Mouse (Mus musculus) heart, postnatal 10 days (tissue): Measurements from ENCODE around the gene Rrp36. TPM values are rescaled to one million over a fixed set of nuclear protein-coding genes. Genes with fewer than 3 reads are reported as not detected.

Source experiments
- DNase-seq, 2 experiments: peaks; one replicate each; pipeline ENCODE4 v3.0.0; 2021
- intact Hi-C: fragments of 180-260 bp; cut with DNase I; formaldehyde crosslinking; loops from one replicate; pipeline ENCODE4 v1.15.1; 2025
- total RNA-seq, 2 experiments: library from RNA; stranded (reverse); gene quantifications; 2 replicates each; pipeline ENCODE4 v1.2.3; 2021

Gene Rrp36
- total RNA-seq, 2 experiments from 2014 or later: 12.9 to 19.0 TPM

DNA sequence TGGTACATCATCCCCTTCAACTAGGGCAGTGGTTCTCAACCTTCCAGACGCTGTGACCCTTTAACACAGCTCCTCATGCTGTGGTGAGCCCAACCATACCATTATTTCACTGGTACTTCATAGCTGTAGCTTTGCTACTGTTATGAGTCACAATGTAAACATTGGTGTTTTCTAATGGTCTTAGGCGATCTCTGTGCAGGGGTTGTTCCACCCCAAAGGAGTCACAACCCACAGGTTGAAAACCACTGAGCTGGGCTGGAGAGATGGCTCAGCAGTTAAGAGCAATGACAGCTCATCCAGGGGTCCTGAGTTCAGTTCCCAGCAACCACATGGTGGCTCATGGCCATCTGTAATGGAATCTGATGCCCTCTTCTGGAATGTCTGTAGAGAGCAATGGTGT lies 17.2 kb upstream of the Rrp36 start:
- DNase-seq: no peak
- intact Hi-C loops: no loop called here

DNA sequence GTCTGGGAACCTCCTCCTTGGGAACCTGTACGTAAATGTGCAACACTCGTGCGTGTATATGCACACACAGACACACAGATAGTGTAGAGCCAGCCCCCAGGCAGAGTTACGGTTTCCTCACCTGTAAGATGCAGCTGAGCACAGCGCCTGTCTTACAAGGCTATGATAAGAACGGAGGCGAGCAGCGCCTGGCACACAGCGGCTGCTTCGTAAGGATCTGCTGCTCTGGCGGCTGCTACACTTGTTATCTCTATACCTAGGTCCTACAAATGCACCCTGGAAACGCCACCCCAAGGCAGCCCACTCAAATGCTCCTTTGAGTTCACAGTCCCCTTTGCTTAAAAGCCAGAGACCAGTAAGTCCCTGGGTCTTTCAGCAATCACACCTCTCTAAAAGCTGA lies 16.5 kb upstream of the Rrp36 start:
- DNase-seq: no peak
- intact Hi-C loops: no loop called here

DNA sequence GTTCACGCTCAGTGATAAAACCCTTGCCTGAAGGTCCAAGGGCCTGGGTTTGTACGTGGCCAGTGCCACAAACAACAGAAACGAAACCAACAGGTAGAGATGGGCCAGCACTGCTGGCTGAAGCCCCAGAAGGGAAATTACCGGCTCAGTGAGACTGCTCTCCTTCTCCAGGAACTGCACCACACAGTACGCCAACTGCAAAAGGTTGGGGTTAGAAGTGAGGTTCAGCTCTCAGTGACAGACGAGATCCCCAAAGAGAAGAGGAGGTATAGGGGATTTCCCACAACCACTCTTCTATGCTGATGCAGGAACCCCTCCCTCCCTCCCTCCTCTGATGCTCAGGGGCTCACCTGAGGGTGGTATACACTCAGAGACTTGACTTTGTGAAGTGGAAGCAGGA lies 11.8 kb upstream of the Rrp36 start:
- DNase-seq: no peak
- intact Hi-C loops: no loop called here

DNA sequence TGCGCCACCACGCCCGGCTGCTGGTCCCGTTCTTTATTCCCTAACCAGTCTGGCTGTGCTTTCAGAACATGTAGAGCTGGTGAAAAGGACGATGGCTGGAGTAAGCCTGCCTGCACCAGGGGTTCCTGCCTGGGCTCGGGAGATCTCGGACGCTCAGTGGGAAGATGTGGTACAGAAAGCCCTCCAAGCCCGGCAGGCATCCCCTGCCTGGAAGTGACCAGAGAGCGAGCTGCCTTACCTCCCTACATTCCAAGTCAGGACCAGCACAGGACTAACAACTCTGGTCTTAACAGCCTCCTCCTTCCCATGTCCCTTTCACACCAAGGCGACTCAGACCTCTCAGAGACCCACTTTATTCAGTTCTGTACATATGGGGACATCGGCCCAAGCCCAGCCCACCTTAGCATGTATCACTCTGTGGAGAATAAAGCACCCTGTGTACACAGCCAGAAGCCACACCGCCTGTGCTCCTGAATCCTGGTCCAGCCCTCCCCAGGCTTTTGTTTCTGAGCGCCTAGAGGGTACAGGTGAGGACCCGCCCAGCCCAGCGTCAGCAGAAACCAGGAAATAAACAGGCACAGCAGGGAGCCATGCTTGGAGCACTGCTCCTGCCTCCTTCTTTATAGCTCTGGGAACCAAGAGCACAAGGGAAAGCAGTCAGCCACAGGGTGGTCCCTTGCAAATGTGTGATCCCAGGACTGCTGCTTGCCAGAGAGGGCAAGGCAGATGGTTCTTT lies 8.7 kb upstream of the Rrp36 start:
- intact Hi-C loops: no loop called here
- no peak for DNase-seq

DNA sequence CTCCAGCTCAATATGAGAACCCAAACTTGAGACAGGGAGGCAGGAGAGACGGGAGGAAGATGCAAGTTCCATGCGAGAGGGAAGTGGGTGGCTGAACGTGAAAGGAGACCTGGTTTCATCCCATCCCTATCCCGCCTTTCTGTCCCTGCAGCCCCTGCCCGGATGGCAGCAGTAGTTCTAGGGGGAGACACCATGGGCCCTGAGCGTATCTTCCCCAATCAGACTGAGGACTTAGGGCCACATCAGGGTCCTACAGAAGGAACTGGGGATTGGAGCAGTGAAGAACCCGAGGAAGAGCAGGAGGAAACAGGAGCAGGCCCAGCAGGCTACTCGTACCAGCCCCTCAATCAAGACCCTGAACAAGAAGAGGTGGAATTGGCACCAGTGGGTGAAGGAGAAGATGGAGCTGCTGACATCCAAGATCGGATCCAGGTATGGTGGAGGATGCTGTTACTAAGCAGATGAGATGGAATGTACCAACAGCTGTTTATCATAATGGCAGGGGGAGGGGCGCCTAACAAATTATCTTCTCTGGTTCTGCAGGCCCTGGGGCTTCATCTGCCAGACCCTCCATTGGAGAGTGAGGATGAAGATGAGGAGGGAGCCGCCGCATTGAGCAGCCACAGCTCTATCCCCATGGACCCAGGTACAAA lies 7.4 kb upstream of the Rrp36 start:
- intact Hi-C loops: loop anchor here (1.0 kb wide), 1 partner anchor 22 kb away; no protein-coding TSS in a partner anchor
- DNase-seq: peak in 1 of 2 experiments; percentile 40

DNA sequence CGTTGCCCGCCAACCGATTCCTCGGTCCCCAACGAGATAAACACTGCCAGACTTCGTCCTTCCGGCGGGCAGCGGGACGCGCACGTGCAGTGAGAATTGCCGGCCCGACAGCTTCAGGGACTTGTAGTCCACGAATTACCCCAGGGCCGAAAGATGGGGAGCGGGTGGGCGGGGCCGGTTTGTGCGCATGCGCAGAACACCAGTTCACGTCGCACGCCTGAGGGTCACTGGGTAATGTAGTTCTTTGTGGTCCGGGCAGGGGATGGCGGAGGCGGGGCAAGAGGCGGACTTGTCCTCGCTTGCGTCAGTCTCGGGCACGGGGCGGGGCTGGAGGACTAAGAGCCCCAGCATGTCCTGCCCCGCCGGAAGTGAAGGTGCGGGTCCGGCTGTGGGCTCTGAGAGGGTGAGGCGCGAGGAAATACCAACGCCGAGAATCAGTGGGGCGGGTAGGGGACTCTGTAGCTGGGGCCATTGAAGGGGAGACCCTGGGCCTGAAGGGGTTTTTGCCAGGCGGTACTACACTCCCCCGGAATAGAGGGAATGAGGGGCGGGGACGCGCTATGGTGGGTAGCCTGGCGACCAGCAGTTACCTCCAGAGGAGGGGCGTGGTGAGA lies 6.7 kb upstream of the Rrp36 start, which contains the start of gene Klhdc3:
Klhdc3 (minus strand) TSS at position 155 of the 614 bp plus-strand sequence.
- peak; percentile 97 for DNase-seq
- intact Hi-C loops: loop anchor here (1.0 kb wide), 1 partner anchor 22 kb away; no protein-coding TSS in a partner anchor

DNA sequence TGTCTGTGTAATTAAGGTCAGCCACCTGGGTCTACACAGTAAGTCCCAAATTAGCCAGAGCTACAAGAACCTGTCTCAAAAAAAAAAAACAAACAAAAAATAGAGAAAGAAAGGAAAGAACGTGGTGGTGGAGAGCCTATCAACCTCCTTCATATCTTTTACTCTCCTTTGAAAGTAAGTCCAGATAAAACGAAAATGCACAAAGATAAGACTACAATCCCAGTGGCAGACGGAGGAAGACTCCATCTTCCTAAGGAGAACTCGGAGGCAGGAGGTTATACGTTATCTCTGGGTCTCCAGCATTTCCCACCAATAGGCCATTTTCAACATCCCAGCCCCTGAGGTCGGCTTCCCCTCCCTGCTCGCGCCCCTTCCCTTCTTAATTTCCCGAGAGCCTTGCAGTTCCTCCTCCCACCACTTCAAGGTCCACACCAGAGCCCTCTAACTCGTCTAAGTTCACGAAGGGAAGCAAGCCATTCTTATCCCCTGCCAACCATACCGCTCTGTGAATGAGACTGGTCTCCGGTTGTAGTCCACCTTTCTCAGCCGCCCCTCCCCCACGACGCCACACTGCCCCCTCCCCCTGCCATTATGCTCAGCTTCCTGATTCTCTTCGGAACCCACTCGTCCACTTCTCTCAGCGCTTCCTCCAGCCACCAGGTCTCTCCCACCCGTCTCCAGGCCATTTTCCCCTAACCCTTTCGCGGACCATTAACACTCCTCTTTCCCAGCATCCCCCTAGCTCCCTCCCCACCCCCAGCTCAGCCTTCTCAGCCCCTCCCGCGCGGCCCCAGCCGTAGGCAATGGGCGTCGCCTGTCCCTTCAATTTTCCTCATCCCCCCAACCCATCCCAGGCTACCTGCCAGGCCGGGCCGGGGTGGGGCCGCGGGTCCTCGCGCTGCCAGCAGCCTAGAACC lies 5.9 kb upstream of the Rrp36 start:
- peak; percentile 67 to 68 for DNase-seq
- intact Hi-C loops: no loop called here

DNA sequence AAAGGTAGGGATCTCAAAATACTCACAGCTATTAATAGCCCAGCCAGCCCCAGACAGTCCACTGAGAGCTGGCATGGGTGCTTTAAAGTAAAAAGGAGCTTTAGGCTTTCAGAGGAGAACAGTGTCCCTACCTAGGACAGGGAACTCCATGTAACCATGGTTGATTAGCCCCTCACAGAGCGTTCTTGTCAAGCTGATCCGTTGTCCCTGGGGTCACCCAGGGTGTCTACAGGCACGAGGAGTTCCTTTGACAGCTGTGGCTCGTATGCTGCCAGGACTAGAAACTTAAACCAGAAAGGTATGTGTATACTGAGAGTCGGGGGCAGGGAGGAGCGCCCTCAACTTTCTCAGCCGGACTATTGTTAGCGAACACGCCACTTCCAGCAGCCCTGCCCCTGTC lies 4.8 kb upstream of the Rrp36 start:
- peak; percentile 52 to 60 for DNase-seq
- intact Hi-C loops: no loop called here

DNA sequence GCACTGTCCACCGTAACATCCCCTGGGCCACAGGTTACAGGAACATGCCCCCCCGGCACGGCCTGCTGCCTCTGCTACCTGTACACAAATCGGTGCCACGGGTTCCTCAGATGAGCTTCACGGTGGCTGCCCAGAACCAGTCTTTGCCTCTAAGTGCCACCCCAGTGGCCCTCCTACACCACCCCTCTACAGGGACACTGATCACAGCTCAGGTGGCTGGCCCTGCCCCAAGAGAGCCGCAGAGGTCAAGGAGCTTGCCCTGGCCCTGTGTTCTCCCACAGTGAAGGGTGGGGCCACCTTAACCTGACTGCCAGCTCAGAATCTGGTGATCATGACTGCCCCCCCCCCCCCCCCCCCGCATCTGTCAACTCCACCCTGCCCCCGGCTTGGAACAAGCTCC lies 4.3 kb upstream of the Rrp36 start, which contains the start of gene Mea1:
Mea1 (plus strand) TSS at position 378 of the 400 bp plus-strand sequence.
- intact Hi-C loops: no loop called here
- DNase-seq: peak; percentile 45 to 71

DNA sequence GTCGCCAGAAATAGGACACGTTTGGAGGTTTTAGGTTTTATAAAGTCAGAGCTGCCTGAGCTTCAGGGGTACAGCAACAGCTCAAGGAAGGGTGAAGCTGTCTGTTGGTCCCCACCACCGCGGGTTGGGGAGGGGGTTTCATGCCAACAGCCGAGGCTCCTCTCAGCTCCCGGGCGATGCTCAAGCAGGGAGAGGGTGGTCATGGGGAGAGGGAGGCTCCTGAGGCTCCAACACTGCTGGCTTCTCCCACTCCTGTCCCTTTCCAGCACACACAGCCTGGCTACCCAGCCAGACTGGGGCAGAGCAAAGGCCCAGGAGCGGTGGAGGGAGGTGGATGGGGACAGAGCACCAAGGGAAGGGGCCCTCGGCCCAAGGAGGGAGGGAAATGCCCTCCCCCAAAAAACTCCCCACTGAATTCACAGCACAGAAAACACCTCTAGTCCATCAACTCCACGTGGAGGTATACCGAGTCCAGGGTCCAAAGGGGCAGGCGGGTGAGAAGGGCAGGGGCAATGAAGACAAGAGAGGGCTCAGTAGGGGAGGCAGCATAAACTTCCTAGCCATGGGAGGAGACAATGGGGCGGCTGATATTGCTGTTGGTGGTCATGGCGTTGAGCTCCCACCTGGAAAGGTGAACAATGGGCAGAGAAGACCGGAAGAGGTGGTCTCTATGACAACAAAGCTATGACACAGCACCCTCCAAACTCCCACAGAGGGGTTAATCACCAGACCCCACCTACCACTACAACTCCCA lies 555 bp upstream of the Rrp36 start:
- intact Hi-C loops: loop anchor here (1.0 to 2.0 kb wide), 2 partner anchors 24 to 40 kb away; partner anchors contain the start of gene Cul7
- DNase-seq: no peak

DNA sequence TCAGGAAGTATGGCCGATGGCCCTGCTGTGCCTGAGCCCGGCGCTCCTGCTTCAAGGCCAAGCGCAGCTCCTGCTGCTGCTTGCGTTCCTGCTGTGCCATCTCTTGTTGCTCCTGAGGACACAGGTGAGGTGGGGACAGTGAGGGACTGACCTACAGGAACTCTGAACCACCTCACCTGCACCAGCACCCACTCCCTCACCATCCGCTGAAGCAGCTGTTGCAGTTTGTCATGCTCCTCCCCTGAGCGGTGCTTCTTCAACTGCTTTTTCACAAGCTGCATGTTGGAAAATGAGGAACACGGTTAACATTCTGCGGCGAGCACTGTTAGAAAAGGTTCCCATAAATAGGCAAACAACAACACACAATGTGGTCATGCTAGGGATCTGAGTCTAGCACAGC lies 4.2 kb downstream of the Rrp36 start:
- no peak for DNase-seq
- intact Hi-C loops: no loop called here

DNA sequence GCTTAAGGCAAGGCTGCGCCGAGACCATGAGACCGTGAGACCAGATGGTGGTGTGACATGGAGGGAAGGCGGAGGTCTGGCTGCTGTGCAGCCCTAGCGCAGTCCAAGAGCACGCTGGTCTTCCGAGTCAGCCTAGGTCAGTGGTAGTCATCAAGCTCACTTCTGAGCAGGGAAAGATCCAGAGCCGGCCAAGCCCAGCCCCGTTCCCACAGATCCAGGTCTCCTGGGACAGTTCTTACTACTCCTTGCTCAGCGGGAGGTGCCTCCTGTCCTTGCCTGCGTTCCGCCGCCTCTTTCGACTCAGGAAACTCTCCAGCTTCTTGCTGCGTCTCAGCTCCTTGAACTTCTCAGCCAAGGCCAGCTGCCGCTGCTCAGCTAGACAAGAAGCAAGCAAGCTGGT lies 6.4 kb downstream of the Rrp36 start:
- DNase-seq: peak in 1 of 2 experiments; percentile 47
- intact Hi-C loops: no loop called here

DNA sequence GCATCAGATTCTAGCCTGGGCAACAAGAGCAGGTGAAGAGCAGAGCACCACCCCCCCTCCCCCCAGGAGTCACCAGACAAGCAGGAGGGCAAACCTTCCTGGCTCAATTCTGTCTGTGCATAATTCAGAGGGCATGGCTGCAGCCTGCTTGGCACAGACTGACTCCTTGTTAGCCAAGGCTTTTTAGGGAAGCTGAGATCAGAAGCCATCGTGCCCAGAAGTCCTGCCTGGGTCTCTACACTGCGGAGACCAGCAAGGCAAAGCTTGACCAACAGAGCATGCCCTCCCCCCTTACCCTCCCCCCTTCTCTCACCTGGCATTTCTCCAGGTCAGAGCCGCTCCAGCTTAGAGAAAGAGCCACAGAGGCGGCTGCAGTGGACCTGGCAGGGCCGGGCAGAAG lies 11.4 kb downstream of the Rrp36 start:
- intact Hi-C loops: no loop called here
- peak; percentile 71 to 80 for DNase-seq

DNA sequence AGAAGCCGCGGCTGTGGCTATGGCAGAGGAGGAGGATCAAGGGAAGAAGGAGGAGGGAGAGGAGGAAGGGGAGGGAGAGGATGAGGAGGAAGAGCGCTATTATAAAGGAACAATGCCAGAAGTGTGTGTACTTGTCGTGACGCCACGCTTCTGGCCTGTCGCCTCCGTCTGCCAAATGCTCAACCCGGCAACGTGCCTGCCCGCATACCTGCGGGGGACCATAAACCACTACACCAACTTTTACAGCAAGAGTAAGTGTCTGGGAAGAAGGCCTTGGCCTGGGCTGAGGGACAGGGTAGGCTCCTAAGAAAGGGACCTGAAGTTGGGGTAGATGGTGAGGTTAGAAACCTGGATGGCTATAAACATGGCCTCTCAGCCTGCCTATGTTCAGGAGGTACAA lies 12.2 kb downstream of the Rrp36 start:
- intact Hi-C loops: no loop called here
- DNase-seq: no peak

DNA sequence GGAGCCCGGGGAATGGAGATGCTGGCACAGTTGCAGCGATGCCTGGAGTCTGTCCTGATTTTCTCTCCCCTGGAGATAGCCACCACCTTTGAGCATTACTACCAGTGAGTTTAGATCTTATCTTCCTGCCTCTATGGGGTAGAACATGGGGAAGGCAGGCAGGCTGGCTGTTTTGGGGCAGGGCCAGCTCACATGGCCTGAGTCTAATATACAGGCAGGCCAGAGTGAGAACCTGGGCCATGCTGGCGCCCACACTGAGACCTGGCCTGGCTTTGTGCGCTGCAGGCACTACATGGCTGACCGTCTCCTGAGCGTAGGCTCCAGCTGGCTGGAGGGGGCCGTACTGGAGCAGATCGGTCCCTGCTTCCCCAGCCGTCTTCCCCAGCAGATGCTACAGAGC lies 12.8 kb downstream of the Rrp36 start:
- intact Hi-C loops: no loop called here
- DNase-seq: no peak

DNA sequence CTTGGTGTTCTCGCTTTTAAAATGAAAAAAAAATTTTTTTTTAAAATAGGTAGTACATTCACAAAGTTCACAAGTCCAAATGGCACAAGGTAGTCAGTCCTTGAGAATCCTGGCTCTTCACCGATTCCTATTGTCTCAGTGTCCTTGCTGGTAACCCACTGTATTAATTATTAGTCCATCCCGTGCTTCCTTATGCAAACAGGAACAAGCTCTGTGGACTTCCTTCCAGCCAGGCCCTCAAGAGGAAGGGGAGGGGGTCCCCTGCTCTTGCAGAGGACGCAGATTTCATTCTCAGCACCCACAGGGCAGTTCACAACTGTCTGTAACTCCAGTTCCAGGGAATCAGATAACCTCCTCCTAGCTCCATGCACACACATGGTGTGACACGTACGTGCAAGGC lies 18.1 kb downstream of the Rrp36 start:
- intact Hi-C loops: no loop called here
- DNase-seq: no peak

DNA sequence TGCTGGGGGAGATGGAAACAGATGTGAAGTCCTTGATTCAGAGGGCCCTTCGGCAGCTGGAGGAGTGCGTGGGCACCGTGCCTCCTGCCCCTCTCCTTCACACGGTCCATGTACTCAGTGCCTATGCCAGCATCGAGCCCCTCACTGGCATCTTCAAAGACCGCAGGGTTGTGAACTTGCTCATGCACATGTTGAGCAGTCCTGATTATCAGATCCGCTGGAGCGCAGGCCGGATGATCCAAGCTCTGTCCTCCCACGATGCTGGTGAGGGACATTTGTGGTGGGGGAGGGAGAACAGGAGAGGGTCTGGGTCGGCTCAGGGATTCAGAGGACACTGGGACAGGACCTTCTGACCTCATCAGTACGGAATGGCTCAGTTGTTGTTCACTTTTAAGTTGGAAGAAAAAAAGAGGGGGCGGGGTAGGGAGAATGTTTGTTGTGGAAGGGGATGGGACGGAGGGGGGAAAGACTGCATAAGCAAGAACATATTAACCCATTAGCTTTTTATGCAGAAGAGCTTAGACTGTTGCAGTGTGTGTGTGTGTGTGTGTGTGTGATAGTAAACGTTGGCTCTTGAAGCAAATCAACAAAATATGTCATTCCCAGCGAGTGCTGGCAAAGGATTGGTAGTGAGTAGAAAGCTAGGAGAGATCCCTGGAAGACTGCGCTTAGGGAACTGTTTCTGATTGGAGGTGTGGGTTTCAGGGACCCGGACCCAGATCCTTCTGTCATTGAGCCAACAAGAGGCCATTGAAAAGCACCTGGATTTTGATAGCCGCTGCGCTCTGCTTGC lies 22.2 kb downstream of the Rrp36 start:
- DNase-seq: no peak
- intact Hi-C loops: no loop called here

DNA sequence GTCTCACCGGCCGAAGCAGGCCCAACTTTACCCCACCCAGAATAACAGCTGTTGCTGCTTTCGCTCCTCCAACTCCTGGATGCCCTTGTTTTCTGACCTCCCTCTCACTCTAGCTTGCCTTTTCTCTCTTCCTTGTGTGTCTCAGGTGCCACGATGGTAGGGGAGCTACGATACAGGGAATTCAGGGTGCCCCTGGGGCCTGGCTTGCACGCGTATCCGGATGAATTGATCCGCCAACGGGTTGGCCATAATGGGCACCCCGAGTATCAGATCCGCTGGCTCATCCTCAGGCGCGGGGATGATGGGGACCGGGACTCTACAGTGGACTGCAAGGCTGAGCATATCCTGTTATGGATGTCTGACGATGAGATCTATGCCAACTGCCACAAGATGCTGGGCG lies 22.9 kb downstream of the Rrp36 start:
- DNase-seq: peak; percentile 28 to 46
- intact Hi-C loops: no loop called here
